Mouse (Mus musculus): ENCODE data around the gene Arglu1.

The Arglu1 gene

GRCm38 (mm10) chr8:8621236-8621917, 68.9 kb downstream of the Arglu1 start:
- no peak for DNase-seq (ENCODE audit: low spot score)

GRCm38 (mm10) chr8:8620536-8620935, 69.8 kb downstream of the Arglu1 start:
- DNase-seq (ENCODE audit: low spot score) = peak; percentile 43

- DNase-seq (ENCODE audit: low spot score) = peak; percentile 50
These were observed 70.8 kb downstream of the Arglu1 start for GRCm38 (mm10) chr8:8619221-8620194.
